In genomic region chr16:6646941-6647340, GRCm38 (mm10) we compare ENCODE assay signal across 19 mouse cellular contexts.
A peak's percentile ranks its signal among the peaks of the same experiment; 100 is the strongest.
DNase-seq lines count a peak whose midpoint lies in the region; ATAC-seq lines count a peak whose summit lies in the region.
"Had no signal": no experiment of that assay in that cellular context is flagged by ENCODE, and none has a peak within 500 bp of the region (broad histone marks: within the 10 kb centered on the region; RNA-seq: fewer than 3 reads in every experiment).

No protein-coding gene starts in this region.

- DNase-seq in forebrain, embryonic 10.5 days (ENCODE audit: extremely low spot score, low spot score): no peak
- peak; percentile 61 for DNase-seq in midbrain, embryonic 14.5 days
- no peak for DNase-seq in midbrain, embryonic 10.5 days (ENCODE audit: low spot score)
- DNase-seq in right cerebral cortex, postnatal 36 days (ENCODE audit: low spot score in 2 of 2): no peak
- no peak for DNase-seq in urinary bladder, postnatal 14 days (ENCODE audit: low spot score)
- DNase-seq: adrenal gland, postnatal 14 days; heart, adult 18-20 months; kidney, adult 2 months; kidney, postnatal 25 days; lung, postnatal 10 days; right cerebral cortex, adult 18-20 months; thymus, adult 18-20 months had no signal

- peak overlapping the region; percentile 45 for H3K27ac ChIP-seq in forebrain, embryonic 15.5 days (replicated peaks)
- no peak overlapping the region for H3K27ac ChIP-seq in forebrain, embryonic 10.5 days
- peak overlapping the region; percentile 37; the same call in 1 of the 2 replicates for H3K27ac ChIP-seq in midbrain, embryonic 14.5 days (replicated peaks; ENCODE audit: low read depth, low read length)
- no peak overlapping the region for H3K27ac ChIP-seq in midbrain, embryonic 10.5 days (replicated peaks)
- H3K27ac ChIP-seq in hindbrain, embryonic 16.5 days (ENCODE audit: low read depth, low read length): peak overlapping the region; percentile 32; the same call in 1 of the 2 replicates
- H3K27ac ChIP-seq: liver, embryonic 15.5 days had no signal

- no peak overlapping the region for H3K9ac ChIP-seq in forebrain, embryonic 15.5 days (replicated peaks)
- no peak overlapping the region for H3K9ac ChIP-seq in midbrain, embryonic 14.5 days (replicated peaks; ENCODE audit: low read length)
- 0 out of 2 replicates have a peak overlapping the region, but pooled peaks have one; percentile 2 for H3K9ac ChIP-seq in hindbrain, embryonic 16.5 days (ENCODE audit: low read depth, low read length)
- H3K9ac ChIP-seq: liver, embryonic 15.5 days had no signal

- WGBS in forebrain, embryonic 15.5 days: 22% methylated on average over 5 of the region's 5 CpGs
- WGBS in forebrain, embryonic 10.5 days: 87% methylated on average over 5 of the region's 5 CpGs
- 49% methylated on average over 5 of the region's 5 CpGs for WGBS in midbrain, embryonic 14.5 days
- WGBS in midbrain, embryonic 10.5 days: 90% methylated on average over 5 of the region's 5 CpGs
- 26% methylated on average over 5 of the region's 5 CpGs for WGBS in hindbrain, embryonic 16.5 days

- H3K27me3 ChIP-seq in forebrain, embryonic 15.5 days: no peaks in the 10 kb centered on the region
- H3K27me3 ChIP-seq in forebrain, embryonic 10.5 days (ENCODE audit: poor library complexity, severe bottlenecking): no peaks in the 10 kb centered on the region
- H3K27me3 ChIP-seq in midbrain, embryonic 14.5 days (ENCODE audit: control insufficient read depth, insufficient read depth, low read length): no peaks in the 10 kb centered on the region
- H3K27me3 ChIP-seq in midbrain, embryonic 10.5 days (ENCODE audit: low read depth, poor library complexity, severe bottlenecking): no peaks in the 10 kb centered on the region
- H3K27me3 ChIP-seq in hindbrain, embryonic 16.5 days (replicated peaks; ENCODE audit: control insufficient read depth, insufficient read depth, low read length): no peaks in the 10 kb centered on the region
- H3K27me3 ChIP-seq: liver, embryonic 15.5 days; megakaryocyte, embryonic 14.5 days; Patski had no signal

- H3K36me3 ChIP-seq in forebrain, embryonic 15.5 days: no peaks in the 10 kb centered on the region
- no peaks in the 10 kb centered on the region for H3K36me3 ChIP-seq in forebrain, embryonic 10.5 days (replicated peaks)
- H3K36me3 ChIP-seq in midbrain, embryonic 14.5 days (ENCODE audit: control insufficient read depth, insufficient read depth, low read length): no peaks in the 10 kb centered on the region
- H3K36me3 ChIP-seq in midbrain, embryonic 10.5 days: no peaks in the 10 kb centered on the region
- no peaks in the 10 kb centered on the region for H3K36me3 ChIP-seq in hindbrain, embryonic 16.5 days (ENCODE audit: control insufficient read depth, insufficient read depth, low read length)
- H3K36me3 ChIP-seq: liver, embryonic 15.5 days had no signal

- H3K4me2 ChIP-seq in forebrain, embryonic 15.5 days (replicated peaks): no peak overlapping the region
- no peak overlapping the region for H3K4me2 ChIP-seq in midbrain, embryonic 14.5 days (ENCODE audit: low read length)
- no peak overlapping the region for H3K4me2 ChIP-seq in hindbrain, embryonic 16.5 days (ENCODE audit: low read length)
- H3K4me2 ChIP-seq: liver, embryonic 15.5 days had no signal

- H3K4me1 ChIP-seq in forebrain, embryonic 15.5 days: peaks cover 11% of the 10 kb centered on the region
- H3K4me1 ChIP-seq in forebrain, embryonic 10.5 days: no peaks in the 10 kb centered on the region
- no peaks in the 10 kb centered on the region for H3K4me1 ChIP-seq in midbrain, embryonic 14.5 days (ENCODE audit: control insufficient read depth, insufficient read depth, low read length)
- no peaks in the 10 kb centered on the region for H3K4me1 ChIP-seq in midbrain, embryonic 10.5 days
- H3K4me1 ChIP-seq in hindbrain, embryonic 16.5 days (ENCODE audit: control insufficient read depth, insufficient read depth, low read depth, low read length): peaks cover 4% of the 10 kb centered on the region; the same call in 1 of the 2 replicates
- H3K4me1 ChIP-seq: liver, embryonic 15.5 days; megakaryocyte, embryonic 14.5 days had no signal

- no peak overlapping the region for H3K4me3 ChIP-seq in forebrain, embryonic 15.5 days
- H3K4me3 ChIP-seq in forebrain, embryonic 10.5 days: no peak overlapping the region
- H3K4me3 ChIP-seq in midbrain, embryonic 14.5 days (replicated peaks; ENCODE audit: low read depth, low read length): no peak overlapping the region
- H3K4me3 ChIP-seq in midbrain, embryonic 10.5 days: no peak overlapping the region
- no peak overlapping the region for H3K4me3 ChIP-seq in hindbrain, embryonic 16.5 days (ENCODE audit: low read length)
- H3K4me3 ChIP-seq: liver, embryonic 15.5 days; megakaryocyte, embryonic 14.5 days; myocyte had no signal

- ATAC-seq in forebrain, embryonic 15.5 days (replicated peaks): 0 out of 2 replicates have a peak, but pooled peaks have one; percentile 57
- no peak for ATAC-seq in midbrain, embryonic 14.5 days (ENCODE audit: low FRiP score, low TSS enrichment)
- ATAC-seq in hindbrain, embryonic 16.5 days: peak; percentile 64
- ATAC-seq: activated CD4-positive, CD25-positive, alpha-beta regulatory T cell, adult 4 months; Patski had no signal

- H3K9me3 ChIP-seq in forebrain, embryonic 15.5 days: no peaks in the 10 kb centered on the region
- no peaks in the 10 kb centered on the region for H3K9me3 ChIP-seq in forebrain, embryonic 10.5 days
- no peaks in the 10 kb centered on the region for H3K9me3 ChIP-seq in midbrain, embryonic 14.5 days (ENCODE audit: control insufficient read depth, low read length)
- H3K9me3 ChIP-seq in midbrain, embryonic 10.5 days (replicated peaks): no peaks in the 10 kb centered on the region
- no peaks in the 10 kb centered on the region for H3K9me3 ChIP-seq in hindbrain, embryonic 16.5 days (ENCODE audit: control insufficient read depth, low read length)
- H3K9me3 ChIP-seq: liver, embryonic 15.5 days had no signal

Comparison
In these comparisons a context has a peak if more than half of its experiments do, and no peak if none do; other contexts are left out.
1. H3K27ac ChIP-seq: peak in forebrain, embryonic 15.5 days (single experiment), midbrain, embryonic 14.5 days (single experiment) and hindbrain, embryonic 16.5 days (single experiment); none in forebrain, embryonic 10.5 days (single experiment) and midbrain, embryonic 10.5 days (single experiment).